Mouse (Mus musculus): ENCODE data around the gene Rimkla.

Rimkla gene

DNA sequence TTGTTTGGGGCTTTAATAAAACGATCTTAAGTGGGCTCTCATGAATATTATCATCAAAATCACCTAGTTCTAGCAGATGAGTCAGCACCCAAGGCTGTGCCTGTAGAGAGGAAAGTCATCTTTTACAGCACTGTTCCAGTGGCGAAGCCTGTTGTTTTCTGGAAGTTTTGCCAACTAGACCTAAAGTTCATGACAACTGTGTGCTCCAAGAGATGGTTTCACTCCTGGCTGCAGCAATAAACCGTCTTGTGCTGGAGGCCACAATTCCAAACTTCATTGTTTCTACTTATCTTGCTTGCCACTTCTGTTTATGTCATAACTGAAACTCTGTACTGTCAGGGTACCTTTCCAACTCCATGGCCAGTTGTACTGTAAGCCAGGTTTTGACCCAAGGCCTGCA, 75.2 kb downstream of the Rimkla start:
- no peak for DNase-seq
